Mouse (Mus musculus) heart, postnatal 4 days (tissue): ENCODE results near the gene Nxph2. TPM values are rescaled to one million over a fixed set of nuclear protein-coding genes. Genes with fewer than 3 reads are reported as not detected.
A peak's percentile ranks its signal among the peaks of the same experiment; 100 is the strongest.

Experiments used
- DNase-seq: peaks from one replicate; pipeline ENCODE4 v3.0.0; 2021
- total RNA-seq, 2 experiments: library from RNA; stranded (reverse); gene quantifications; 2 replicates each; pipeline ENCODE4 v1.2.3; 2021

The Nxph2 gene
- not detected for total RNA-seq

- peak; percentile 4 for DNase-seq
Measured at GRCm38 (mm10) chr2:23320746-23321585, at the start of gene Nxph2. Gene Nxph2 (plus strand): TSS chr2:23321246.

GRCm38 (mm10) chr2:23290991-23291390, 30.1 kb upstream of the Nxph2 start:
- DNase-seq = peak; percentile 63

GRCm38 (mm10) chr2:23314869-23315268, 6.2 kb upstream of the Nxph2 start:
- no peak for DNase-seq

Other genes starting within 250 kb of the Nxph2 start
- gene Mastl, start 165.2 kb upstream of the Nxph2 start, total RNA-seq = 10 to 100 TPM; 12.2 to 13.2 TPM
- 10 to 100 TPM; 73.8 to 74.7 TPM for gene Yme1l1, start 164.9 kb upstream of the Nxph2 start, total RNA-seq
- gene 4931423N10Rik, start 113.8 kb upstream of the Nxph2 start, total RNA-seq = not detected